Mouse (Mus musculus) C2C12 (cell line): ENCODE results near the gene Brd2. TPM values are rescaled to one million over a fixed set of nuclear protein-coding genes. Genes with fewer than 3 reads are reported as not detected.

Experiments used
- H3K27me3 ChIP-seq: one replicate; pipeline ENCODE4 v1.6.1; 2011; ENCODE audit not compliant: control insufficient read depth, insufficient read depth, insufficient read length
- H3K36me3 ChIP-seq: one replicate; pipeline ENCODE4 v1.6.1; 2011; ENCODE audit not compliant: control insufficient read depth, insufficient read depth
- H3K4me3 ChIP-seq: one replicate; pipeline ENCODE4 v1.5.1; 2011; ENCODE audit warnings: mild to moderate bottlenecking, control low read depth; ENCODE audit not compliant: poor library complexity, insufficient read depth, severe bottlenecking
- H3K79me2 ChIP-seq: one replicate; pipeline ENCODE4 v1.6.1; 2011; ENCODE audit not compliant: control insufficient read depth, insufficient read depth
- H3K79me3 ChIP-seq: one replicate; pipeline ENCODE4 v1.6.1; 2011; ENCODE audit warnings: low read depth, control low read depth
- H3ac ChIP-seq: one replicate; pipeline ENCODE3; 2011; ENCODE audit warnings: low read depth; ENCODE audit not compliant: control insufficient read depth, insufficient read length
- CEBPB ChIP-seq: IDR thresholded peaks from one replicate; pipeline ENCODE4 v1.6.1; 2011; ENCODE audit warnings: low read depth, mild to moderate bottlenecking, control low read depth, moderate library complexity
- CTCF ChIP-seq: IDR thresholded peaks from one replicate; pipeline ENCODE4 v1.5.1; 2011; ENCODE audit not compliant: control insufficient read depth, insufficient read depth, insufficient read length
- FOSL1 ChIP-seq: IDR thresholded peaks from one replicate; pipeline ENCODE4 v1.8.0; 2011; ENCODE audit warnings: mild to moderate bottlenecking, low read length; ENCODE audit not compliant: poor library complexity, insufficient read depth, severe bottlenecking
- MAX ChIP-seq: IDR thresholded peaks from one replicate; pipeline ENCODE4 v1.6.1; 2011; ENCODE audit warnings: mild to moderate bottlenecking, control low read depth
- MYOD1 ChIP-seq: IDR thresholded peaks from one replicate; pipeline ENCODE4 v1.6.1; 2011; ENCODE audit warnings: low read depth; ENCODE audit not compliant: control insufficient read depth, insufficient read length
- MYOG ChIP-seq: IDR thresholded peaks from one replicate; pipeline ENCODE4 v1.6.1; 2011; ENCODE audit not compliant: control insufficient read depth, insufficient read length; ENCODE audit errors: extremely low read depth
- USF1 ChIP-seq: IDR thresholded peaks from one replicate; pipeline ENCODE4 v1.6.1; 2011; ENCODE audit warnings: low read depth, mild to moderate bottlenecking, control low read depth, moderate library complexity
- polyA plus RNA-seq: library from polyadenylated mRNA; unstranded; fragments of >200 nt; fragmentation: generic; extraction: Trizol; gene quantifications from one replicate; pipeline ENCODE4 v1.2.1, GENCODE M21; 2012; ENCODE audit warnings: missing spikeins

Gene Brd2
- polyA plus RNA-seq, 1 experiment = 127 TPM

GRCm38 (mm10) chr17:34130073-34130947, 7.9 kb upstream of the Brd2 start:
- H3K27me3 ChIP-seq = no peaks in the 10 kb centered on the region
- peaks cover 8% of the 10 kb centered on the region for H3K79me3 ChIP-seq
- peaks cover 5% of the 10 kb centered on the region for H3K36me3 ChIP-seq
- peaks cover 24% of the 10 kb centered on the region for H3K79me2 ChIP-seq
- TF ChIP-seq FOSL1 = no peak
- TF ChIP-seq USF1 = no peak
- TF ChIP-seq MYOG = no peak
- no peak for TF ChIP-seq CTCF
- no peak for TF ChIP-seq MAX
- TF ChIP-seq MYOD1 = no peak
- no peak for TF ChIP-seq CEBPB
- no peak overlapping the region for H3K4me3 ChIP-seq
- H3ac ChIP-seq = no peak overlapping the region

GRCm38 (mm10) chr17:34128944-34129791, 6.7 kb upstream of the Brd2 start:
- Histone ChIP-seq H3K4me3 (no peak overlapping the region), H3K79me2 (peaks cover 35% of the 10 kb centered on the region), H3K36me3 (peaks cover 5% of the 10 kb centered on the region), H3K27me3 (no peaks in the 10 kb centered on the region), H3K79me3 (peaks cover 18% of the 10 kb centered on the region), H3ac (no peak overlapping the region)
- no peak for TF ChIP-seq CEBPB
- TF ChIP-seq CTCF = no peak
- no peak for TF ChIP-seq USF1
- no peak for TF ChIP-seq FOSL1

DNA sequence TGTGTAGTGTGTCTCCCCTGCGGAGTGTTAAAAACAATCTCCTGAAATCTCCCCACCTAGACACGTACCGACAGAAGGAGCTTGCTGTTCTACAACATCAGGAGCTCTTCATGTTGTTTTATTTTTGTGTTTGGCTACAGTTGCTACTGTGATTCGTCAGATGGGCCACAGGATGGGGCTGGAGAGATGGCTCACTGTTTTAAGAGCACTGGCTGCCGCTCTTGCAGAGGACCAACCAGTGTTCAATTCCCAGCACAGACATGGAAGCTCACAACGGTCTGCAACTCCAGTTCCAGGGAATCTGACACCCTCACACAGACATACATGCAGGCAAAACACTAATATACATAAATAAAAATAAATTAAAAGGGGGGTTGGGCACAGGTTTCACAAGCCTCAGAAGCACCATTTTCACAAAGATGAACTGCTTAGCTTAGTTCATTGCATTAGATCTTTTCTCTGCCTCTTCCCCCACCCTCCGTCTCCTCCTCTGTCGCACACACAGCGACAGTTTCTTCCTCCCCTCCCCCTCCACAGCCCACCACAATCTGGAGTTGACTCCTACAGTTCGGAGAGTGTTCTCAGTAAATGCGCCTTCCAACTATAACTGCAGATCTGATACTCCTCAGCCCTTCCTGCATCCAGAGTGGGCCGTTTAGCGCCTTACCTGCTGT, 6.0 kb upstream of the Brd2 start:
- H3K79me2 ChIP-seq = peaks cover 43% of the 10 kb centered on the region
- H3K36me3 ChIP-seq = peaks cover 5% of the 10 kb centered on the region
- H3K27me3 ChIP-seq = no peaks in the 10 kb centered on the region
- H3ac ChIP-seq = no peak overlapping the region
- H3K79me3 ChIP-seq = peaks cover 25% of the 10 kb centered on the region
- no peak overlapping the region for H3K4me3 ChIP-seq
- TF ChIP-seq CTCF (no peak), FOSL1 (no peak), USF1 (no peak), CEBPB (no peak), MYOD1 (no peak), MAX (no peak), MYOG (no peak)

- Histone ChIP-seq H3K79me3 (peaks cover 31% of the 10 kb centered on the region), H3K79me2 (peaks cover 52% of the 10 kb centered on the region), H3ac (no peak overlapping the region), H3K27me3 (no peaks in the 10 kb centered on the region), H3K4me3 (no peak overlapping the region), H3K36me3 (peaks cover 5% of the 10 kb centered on the region)
- TF ChIP-seq MAX (no peak), CEBPB (no peak), MYOG (no peak), USF1 (no peak)
Observed at GRCm38 (mm10) chr17:34127475-34127874, 5.0 kb upstream of the Brd2 start.

GRCm38 (mm10) chr17:34126826-34127420, 4.5 kb upstream of the Brd2 start:
- no peaks in the 10 kb centered on the region for H3K27me3 ChIP-seq
- no peak overlapping the region for H3ac ChIP-seq
- H3K79me3 ChIP-seq = peaks cover 31% of the 10 kb centered on the region
- H3K36me3 ChIP-seq = peaks cover 5% of the 10 kb centered on the region
- TF ChIP-seq FOSL1 (no peak), USF1 (no peak), MAX (no peak), CTCF (no peak)
- H3K79me2 ChIP-seq = peaks cover 56% of the 10 kb centered on the region
- no peak overlapping the region for H3K4me3 ChIP-seq
